Mouse (Mus musculus) heart, adult 2 months (tissue): ENCODE data around the gene Nr2c2.

Source experiments
- CTCF ChIP-seq: fragments of 200-600 bp; IDR thresholded peaks from 2 replicates; pipeline ENCODE4 v1.8.1; 2022; ENCODE audit warnings: antibody characterized with exemption, mild to moderate bottlenecking, moderate library complexity
- EP300 ChIP-seq: fragments of 200-500 bp; IDR thresholded peaks from 2 replicates; pipeline ENCODE4 v1.6.1; 2011; ENCODE audit warnings: low read depth, low read length, control low read depth; ENCODE audit not compliant: insufficient read depth
- POLR2A ChIP-seq: fragments of 200-500 bp; IDR thresholded peaks from 2 replicates; pipeline ENCODE4 v1.6.1; 2011; ENCODE audit warnings: mild to moderate bottlenecking, low read depth, low read length, control low read depth; ENCODE audit not compliant: insufficient read depth

DNA sequence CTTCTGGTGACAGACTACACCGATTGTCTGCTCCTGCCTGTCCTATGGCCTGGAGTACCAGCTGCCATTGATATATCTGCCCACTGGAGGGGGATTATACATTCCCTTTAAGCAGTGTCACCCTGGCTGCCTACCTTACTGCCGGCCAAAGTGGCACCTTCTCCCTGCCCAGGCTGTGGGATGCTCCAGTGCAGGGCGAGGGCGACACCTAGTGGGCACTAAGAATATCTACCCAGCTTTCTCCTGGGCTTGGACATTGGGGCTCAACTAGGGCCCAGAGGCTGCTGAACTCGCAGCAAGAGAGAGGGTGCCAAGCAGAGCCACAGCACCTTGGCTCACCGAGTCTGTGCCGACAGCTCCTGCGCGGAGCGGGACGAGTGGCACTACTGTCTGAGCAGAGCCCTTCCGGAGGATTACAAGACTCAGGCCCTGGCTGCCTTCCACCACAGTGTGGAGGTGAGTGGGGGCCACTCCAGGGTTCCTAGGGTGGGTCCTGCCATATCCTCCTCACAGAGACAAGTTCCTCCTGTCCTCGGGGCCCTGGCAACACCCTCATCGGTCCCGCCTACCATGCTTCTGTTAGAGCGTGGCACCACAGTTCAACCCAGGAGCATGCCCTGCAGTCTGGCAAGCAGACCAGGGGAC lies 23.9 kb upstream of the Nr2c2 start:
- TF ChIP-seq CTCF (peak; percentile 96), POLR2A (no peak), EP300 (peak; percentile 93)
